Mouse (Mus musculus) limb, embryonic 14.5 days (tissue): ENCODE results near the gene Aire. TPM values are rescaled to one million over a fixed set of nuclear protein-coding genes. Genes with fewer than 3 reads are reported as not detected.

Experiments used
- ATAC-seq: fragments of 200-750 bp; cut with Nextera tagmentation; 2 replicates; pipeline ENCODE4 v1.8.0; 2017; ENCODE audit warnings: low read depth, moderate number of reproducible peaks, moderate TSS enrichment; ENCODE audit not compliant: low FRiP score
- DNase-seq: peaks from one replicate; pipeline ENCODE4 v3.0.0-alpha.2; 2015; ENCODE audit warnings: low spot score
- H3K27ac ChIP-seq: fragments of 300-500 bp; sonication (generic); replicated peaks from 2 replicates; pipeline ENCODE4 v1.5.1; 2014; ENCODE audit warnings: low read depth, mild to moderate bottlenecking, low read length, moderate library complexity, mixed read lengths
- H3K27me3 ChIP-seq: fragments of 300-500 bp; sonication (generic); 2 replicates; pipeline ENCODE4 v1.6.1; 2014; ENCODE audit warnings: low read length, mixed read lengths; ENCODE audit not compliant: control insufficient read depth, insufficient read depth
- H3K36me3 ChIP-seq: fragments of 300-500 bp; sonication (generic); 2 replicates; pipeline ENCODE4 v1.6.1; 2014; ENCODE audit warnings: mild to moderate bottlenecking, low read length, moderate library complexity, mixed read lengths; ENCODE audit not compliant: control insufficient read depth, insufficient read depth
- H3K4me1 ChIP-seq: fragments of 300-500 bp; sonication (generic); 2 replicates; pipeline ENCODE4 v1.6.1; 2014; ENCODE audit warnings: antibody characterized with exemption, low read length, mixed read lengths; ENCODE audit not compliant: control insufficient read depth, insufficient read depth
- H3K4me2 ChIP-seq: fragments of 300-500 bp; sonication (generic); replicated peaks from 2 replicates; pipeline ENCODE4 v1.6.1; 2014; ENCODE audit warnings: low read depth, mild to moderate bottlenecking, low read length, moderate library complexity; ENCODE audit not compliant: severe bottlenecking
- H3K4me3 ChIP-seq: fragments of 300-500 bp; sonication (generic); replicated peaks from 2 replicates; pipeline ENCODE4 v1.5.1; 2014; ENCODE audit warnings: low read length
- H3K9ac ChIP-seq: fragments of 300-500 bp; sonication (generic); 2 replicates; pipeline ENCODE4 v1.6.1; 2014; ENCODE audit warnings: mild to moderate bottlenecking, low read depth, low read length, moderate library complexity; ENCODE audit not compliant: severe bottlenecking
- H3K9me3 ChIP-seq: fragments of 300-500 bp; sonication (generic); 2 replicates; pipeline ENCODE4 v1.6.1; 2016; ENCODE audit warnings: low read length; ENCODE audit not compliant: control insufficient read depth
- POLR2A ChIP-seq: fragments of 200-500 bp; IDR thresholded peaks from 2 replicates; pipeline ENCODE4 v1.8.0; 2012; ENCODE audit warnings: inconsistent platforms, mild to moderate bottlenecking, moderate library complexity, borderline replicate concordance; ENCODE audit not compliant: insufficient read depth, insufficient read length; ENCODE audit errors: extremely low read depth
- WGBS: fragments of 180-500 bp; shearing (Covaris S2); extraction: QIAGEN DNeasy Blood & Tissue Kit; methylation state at CpG from one replicate; pipeline ENCODE4 v1.1.7; 2014; 5-methylcytosine and 5-hydroxymethylcytosine counted together
- polyA plus RNA-seq, 2 experiments: library from polyadenylated mRNA; depleted of rRNA in 1 of 2; stranded (reverse) in 1 of 2; unstranded in 1 of 2; fragments of >200 nt; fragmentation: Nextera tagmentation in 1 of 2; extraction: Ambion mirVana in 1 of 2; gene quantifications; 2 replicates each; pipeline versions ENCODE4 v1.2.1 to v1.2.3; 2012 to 2014

Gene Aire
- polyA plus RNA-seq (2012; rRNA removed) (4.3 and 5.3 TPM in 2 replicates), polyA plus RNA-seq (2014; fragmentation: Nextera tagmentation; extraction: Ambion mirVana) (0.19 and 0.28 TPM in 2 replicates)

DNA sequence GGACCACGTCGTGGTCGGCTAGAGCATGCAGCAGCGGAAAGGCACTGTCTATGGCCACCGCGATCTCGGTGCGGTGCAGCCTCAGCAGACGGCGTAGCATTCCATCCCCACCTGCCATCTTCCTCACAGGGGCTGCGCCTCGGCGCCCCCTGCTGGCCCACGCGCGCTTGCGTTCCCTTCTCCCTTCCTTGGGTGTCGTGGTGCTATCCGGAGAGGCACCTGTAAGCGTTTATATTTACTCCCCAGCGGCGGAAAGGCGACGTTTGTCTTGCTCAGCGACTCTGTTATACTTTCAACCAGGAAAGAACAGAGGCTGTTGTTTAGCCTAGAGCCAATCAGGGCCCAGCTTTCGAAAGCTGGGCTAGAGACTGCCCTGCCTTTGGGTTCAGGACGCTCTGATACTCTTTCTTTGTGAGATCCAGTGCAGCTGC, at the start of gene Aire:
TSS of gene Aire (minus strand) at position 205 of the 431 bp plus-strand sequence.
- ATAC-seq (peak; percentile 51), DNase-seq (peak; percentile 19)
- WGBS, result 1% methylated on average over 21 of the region's 27 CpGs
- H3K4me2 ChIP-seq, result peak within 1 kb of the TSS; percentile 40
- no peaks in the 10 kb centered on the region for H3K36me3 ChIP-seq
- peak within 1 kb of the TSS; percentile 13; the same call in 1 of the 2 replicates for H3K4me3 ChIP-seq
- 0 out of 2 replicates have a peak within 1 kb of the TSS, but pooled peaks have one; percentile 21 for H3K9ac ChIP-seq
- TF ChIP-seq POLR2A, result no peak
- no peak within 1 kb of the TSS for H3K27ac ChIP-seq
- H3K4me1 ChIP-seq, result peaks cover 6% of the 10 kb centered on the region; the same call in 1 of the 2 replicates
- H3K9me3 ChIP-seq, result no peaks in the 10 kb centered on the region
- no peaks in the 10 kb centered on the region for H3K27me3 ChIP-seq

DNA sequence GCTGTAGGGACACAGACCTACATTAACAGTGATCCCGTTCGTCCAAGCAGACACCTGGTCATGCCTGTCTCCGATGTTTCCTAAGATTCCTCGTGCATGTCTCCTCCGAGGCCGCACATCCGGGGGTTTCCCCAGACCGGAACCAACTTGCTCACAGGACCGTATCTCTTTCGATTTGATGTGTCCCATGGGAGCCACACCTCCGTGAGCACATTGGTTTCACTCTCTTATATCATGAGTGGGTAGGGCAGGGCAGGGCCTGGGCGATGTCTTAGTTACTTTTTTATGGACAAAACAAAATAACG, 49.3 kb upstream of the Aire start:
- Histone ChIP-seq H3K4me1 (no peaks in the 10 kb centered on the region), H3K36me3 (no peaks in the 10 kb centered on the region), H3K27me3 (no peaks in the 10 kb centered on the region), H3K9me3 (no peaks in the 10 kb centered on the region), H3K27ac (no peak overlapping the region), H3K4me2 (no peak overlapping the region), H3K9ac (no peak overlapping the region), H3K4me3 (no peak overlapping the region)
- TF ChIP-seq POLR2A, result no peak
- WGBS, result 88% methylated on average over 13 of the region's 13 CpGs
- DNase-seq, result no peak
- ATAC-seq, result no peak

DNA sequence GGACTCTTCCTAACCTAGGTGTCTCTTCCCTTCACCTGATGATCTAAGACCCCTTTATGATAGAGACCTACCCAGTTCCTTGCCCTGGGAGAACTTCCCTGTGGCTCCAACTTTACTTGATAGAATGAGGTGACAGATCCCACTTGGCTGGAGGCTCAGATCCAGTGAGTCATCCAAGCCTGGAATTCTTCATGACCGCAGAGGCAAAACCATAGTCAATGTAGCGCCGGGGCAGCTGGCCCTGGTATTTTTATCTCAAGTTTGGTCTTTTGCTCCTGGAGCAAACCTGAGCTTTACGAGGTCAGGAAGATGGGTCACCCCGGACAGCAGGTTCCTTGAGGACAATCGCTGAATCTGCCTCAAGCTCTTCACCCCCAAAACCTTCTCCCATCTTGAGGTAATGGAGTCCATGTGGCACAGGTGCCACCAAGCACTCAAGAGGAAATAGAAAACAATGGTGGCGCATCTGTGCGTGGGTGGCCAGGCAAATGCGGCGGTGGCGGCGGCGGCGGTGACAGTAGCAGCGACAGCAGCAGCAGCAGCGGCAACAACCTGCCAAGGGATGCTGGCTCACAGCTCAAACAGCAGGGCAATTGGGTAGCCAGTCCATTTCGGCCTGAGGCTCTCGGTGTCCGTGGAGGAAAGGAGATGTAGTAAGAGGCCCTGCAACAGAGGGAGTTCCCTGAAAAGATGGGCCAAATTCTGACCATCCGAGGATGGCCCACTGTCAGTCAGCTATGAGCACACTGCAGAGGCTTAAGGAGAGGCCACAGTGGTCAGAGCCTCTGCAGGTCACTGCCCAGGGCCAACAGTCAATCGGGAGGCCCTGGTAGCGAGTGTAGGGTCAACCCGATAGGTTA, 48.7 kb upstream of the Aire start:
- DNase-seq (no peak), ATAC-seq (no peak)
- no peaks in the 10 kb centered on the region for H3K4me1 ChIP-seq
- no peak overlapping the region for H3K9ac ChIP-seq
- no peak overlapping the region for H3K4me3 ChIP-seq
- H3K4me2 ChIP-seq, result no peak overlapping the region
- 83% methylated on average over 23 of the region's 23 CpGs for WGBS
- no peak for TF ChIP-seq POLR2A
- no peaks in the 10 kb centered on the region for H3K9me3 ChIP-seq
- no peaks in the 10 kb centered on the region for H3K27me3 ChIP-seq
- no peak overlapping the region for H3K27ac ChIP-seq
- H3K36me3 ChIP-seq, result no peaks in the 10 kb centered on the region

DNA sequence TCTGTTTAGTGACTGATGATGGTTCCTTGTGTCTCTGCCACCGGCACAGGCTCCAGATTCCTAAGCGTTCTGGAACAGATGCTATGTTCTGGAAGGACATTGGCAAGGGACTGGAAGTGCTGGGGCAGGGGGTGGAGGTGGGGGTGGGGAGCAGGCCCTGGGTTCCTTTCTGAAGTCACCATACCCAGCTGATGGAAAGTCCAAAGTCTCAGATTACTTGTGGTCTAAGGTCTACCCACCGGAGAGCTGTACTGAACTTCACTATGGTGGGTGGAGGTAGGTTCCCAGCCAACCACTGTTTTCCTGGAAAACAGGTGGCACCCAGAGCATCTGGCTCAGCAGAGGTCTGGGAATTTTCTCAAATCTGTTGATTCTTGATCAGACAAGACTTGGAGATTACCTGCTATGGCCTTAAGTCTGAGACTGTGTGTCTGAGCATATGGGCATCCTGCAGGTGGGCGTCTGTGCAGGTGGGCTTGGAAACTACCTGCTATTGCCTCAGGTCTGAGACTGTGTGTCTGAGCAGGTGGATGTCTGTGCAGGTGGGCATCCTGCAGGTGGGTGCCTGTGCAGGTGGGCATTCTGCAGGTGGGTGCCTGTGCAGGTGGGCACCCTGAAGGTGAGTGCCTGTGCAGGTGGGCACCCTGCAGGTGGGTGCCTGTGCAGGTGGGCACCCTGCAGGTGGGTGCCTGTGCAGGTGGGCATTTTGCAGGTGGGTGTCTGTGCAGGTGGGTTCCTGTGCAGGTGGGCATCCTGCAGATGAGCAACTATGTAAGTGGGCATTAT, 47.5 kb upstream of the Aire start:
- TF ChIP-seq POLR2A, result no peak
- 72% methylated on average over 4 of the region's 4 CpGs for WGBS
- H3K9ac ChIP-seq, result no peak overlapping the region
- DNase-seq (no peak), ATAC-seq (no peak)
- H3K36me3 ChIP-seq, result no peaks in the 10 kb centered on the region
- no peak overlapping the region for H3K27ac ChIP-seq
- no peaks in the 10 kb centered on the region for H3K27me3 ChIP-seq
- H3K9me3 ChIP-seq, result no peaks in the 10 kb centered on the region
- H3K4me2 ChIP-seq, result no peak overlapping the region
- H3K4me3 ChIP-seq, result no peak overlapping the region
- no peaks in the 10 kb centered on the region for H3K4me1 ChIP-seq

DNA sequence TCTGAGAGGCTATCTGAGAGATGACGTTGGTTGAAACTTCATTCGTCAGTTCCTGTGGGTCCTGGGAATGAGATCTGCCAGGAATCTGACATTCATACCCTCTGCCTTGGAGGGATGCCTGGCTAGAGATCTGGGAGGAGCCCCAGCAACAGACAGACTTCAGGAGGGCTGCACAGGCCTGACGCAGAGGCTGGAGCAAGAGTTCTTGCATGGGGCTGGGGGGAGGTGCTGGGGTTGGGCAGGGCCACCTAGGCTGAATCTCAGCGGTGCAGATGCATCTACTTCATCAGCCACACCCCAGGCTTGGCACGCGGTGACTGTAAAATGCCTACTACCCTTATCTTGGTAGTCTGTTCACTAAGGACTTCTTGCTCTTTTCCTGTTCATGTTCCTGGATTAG, 46.8 kb upstream of the Aire start:
- H3K9ac ChIP-seq, result no peak overlapping the region
- no peak for ATAC-seq
- H3K9me3 ChIP-seq, result no peaks in the 10 kb centered on the region
- 49% methylated on average over 6 of the region's 6 CpGs for WGBS
- H3K4me3 ChIP-seq, result no peak overlapping the region
- H3K4me1 ChIP-seq, result no peaks in the 10 kb centered on the region
- no peak for DNase-seq
- H3K27me3 ChIP-seq, result no peaks in the 10 kb centered on the region
- H3K4me2 ChIP-seq, result no peak overlapping the region
- no peaks in the 10 kb centered on the region for H3K36me3 ChIP-seq
- TF ChIP-seq POLR2A, result no peak
- H3K27ac ChIP-seq, result no peak overlapping the region
